Mouse (Mus musculus) myocyte (in vitro differentiated cells): ENCODE data around the gene Dazap1.

Experiments
- CEBPB ChIP-seq: IDR thresholded peaks from 2 replicates; pipeline ENCODE4 v1.6.1; 2011; ENCODE audit warnings: mild to moderate bottlenecking, moderate library complexity; ENCODE audit not compliant: poor library complexity, insufficient read depth, severe bottlenecking
- E2F4 ChIP-seq: IDR thresholded peaks from one replicate; pipeline ENCODE4 v1.6.1; 2011; ENCODE audit warnings: mild to moderate bottlenecking, control low read depth, moderate library complexity; ENCODE audit not compliant: insufficient read depth
- MAX ChIP-seq: IDR thresholded peaks from one replicate; pipeline ENCODE4 v1.6.1; 2011; ENCODE audit warnings: low read depth, mild to moderate bottlenecking, control low read depth
- MYOG ChIP-seq, 3 experiments: IDR thresholded peaks; one replicate each; pipeline ENCODE4 v1.6.1; 2011; ENCODE audit warnings: control low read depth in 2 of 3, low read depth in 2 of 3, mild to moderate bottlenecking in 2 of 3; ENCODE audit not compliant: insufficient read length in 2 of 3, control insufficient read depth in 1 of 3, insufficient read depth in 1 of 3
- POLR2A ChIP-seq: IDR thresholded peaks from one replicate; pipeline ENCODE4 v1.6.1; 2011; ENCODE audit warnings: low read depth, mild to moderate bottlenecking, control low read depth, moderate library complexity; ENCODE audit not compliant: insufficient read length
- SRF ChIP-seq: IDR thresholded peaks from one replicate; pipeline ENCODE4 v1.6.1; 2011; ENCODE audit warnings: low read depth; ENCODE audit not compliant: control insufficient read depth, insufficient read length
- TCF12 ChIP-seq: IDR thresholded peaks from one replicate; pipeline ENCODE4 v1.6.1; 2011; ENCODE audit warnings: mild to moderate bottlenecking, control low read depth; ENCODE audit not compliant: poor library complexity, insufficient read depth, severe bottlenecking
- TCF3 ChIP-seq: IDR thresholded peaks from one replicate; pipeline ENCODE4 v1.6.1; 2011; ENCODE audit warnings: low read depth, control low read depth; ENCODE audit not compliant: insufficient read length
- USF1 ChIP-seq: IDR thresholded peaks from one replicate; pipeline ENCODE4 v1.6.1; 2011; ENCODE audit warnings: low read depth, mild to moderate bottlenecking, control low read depth, moderate library complexity

- no peak for TF ChIP-seq TCF3
- no peak for TF ChIP-seq SRF
- TF ChIP-seq POLR2A = no peak
- TF ChIP-seq E2F4 = no peak
- no peak for TF ChIP-seq TCF12
- no peak for TF ChIP-seq CEBPB
- no peak for TF ChIP-seq USF1
- TF ChIP-seq MYOG (IDR thresholded peaks at IDR 0.05; ENCODE audit: control insufficient read depth in 1 of 3, insufficient read depth in 1 of 3, insufficient read length in 2 of 3, low read depth in 2 of 3) = no peak
- no peak for TF ChIP-seq MAX
These were observed 33.6 kb downstream of the Dazap1 start for GRCm38 (mm10) chr10:80294788-80295303.
